Mouse (Mus musculus): ENCODE data around the gene Pik3r5. TPM values are rescaled to one million over a fixed set of nuclear protein-coding genes. Genes with fewer than 3 reads are reported as not detected.

Gene Pik3r5
- total and polyA plus RNA-seq, 3 experiments, result 0.02 to 0.49 TPM; not detected in 1

DNA sequence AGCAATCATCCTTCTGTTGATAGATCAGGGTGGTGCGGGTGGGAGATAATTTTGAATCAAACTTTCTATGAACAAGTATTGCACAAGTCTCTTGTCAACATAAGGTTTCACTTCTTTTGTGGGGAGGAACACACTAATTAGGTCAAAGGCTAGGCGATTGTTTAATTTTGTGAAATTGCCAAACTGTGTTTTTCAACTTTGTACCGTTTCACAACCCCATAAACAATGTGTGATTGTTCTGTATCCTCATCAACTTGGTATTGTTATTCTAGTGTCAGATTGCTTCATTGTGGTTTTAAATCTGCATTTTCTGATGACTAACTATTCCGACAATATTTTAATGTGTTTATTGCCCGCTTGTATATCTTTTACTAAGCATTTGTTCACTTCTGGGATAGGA, 27.6 kb downstream of the Pik3r5 start:
- Histone ChIP-seq H3K4me3 (ENCODE audit: low read depth, low read length) (no peak overlapping the region), H3K36me3 (replicated peaks) (no peaks in the 10 kb centered on the region), H3K9me3 (replicated peaks) (no peaks in the 10 kb centered on the region), H3K27me3 (ENCODE audit: insufficient read depth, low read length) (no peaks in the 10 kb centered on the region), H3K4me1 (ENCODE audit: insufficient read depth, low read depth, low read length) (no peaks in the 10 kb centered on the region)
- ATAC-seq (ENCODE audit: extremely low read depth, insufficient number of reproducible peaks, low FRiP score, poor library complexity, severe bottlenecking), result no peak
- TF ChIP-seq GATA2 (IDR thresholded peaks at IDR 0.05; ENCODE audit: borderline replicate concordance, low read depth, low read length) (no peak), TAL1 (conservative IDR thresholded peaks at IDR 0.05; ENCODE audit: low read depth, low read length) (no peak), POLR2AphosphoS5 (IDR thresholded peaks at IDR 0.05; ENCODE audit: insufficient replicate concordance, low read depth, low read length) (no peak), CTCF (IDR thresholded peaks at IDR 0.05; ENCODE audit: low read depth, low read length) (no peak), GATA1 (IDR thresholded peaks at IDR 0.05; ENCODE audit: borderline replicate concordance, low read length) (no peak)
- DNase-seq (ENCODE audit: low spot score), result no peak

DNA sequence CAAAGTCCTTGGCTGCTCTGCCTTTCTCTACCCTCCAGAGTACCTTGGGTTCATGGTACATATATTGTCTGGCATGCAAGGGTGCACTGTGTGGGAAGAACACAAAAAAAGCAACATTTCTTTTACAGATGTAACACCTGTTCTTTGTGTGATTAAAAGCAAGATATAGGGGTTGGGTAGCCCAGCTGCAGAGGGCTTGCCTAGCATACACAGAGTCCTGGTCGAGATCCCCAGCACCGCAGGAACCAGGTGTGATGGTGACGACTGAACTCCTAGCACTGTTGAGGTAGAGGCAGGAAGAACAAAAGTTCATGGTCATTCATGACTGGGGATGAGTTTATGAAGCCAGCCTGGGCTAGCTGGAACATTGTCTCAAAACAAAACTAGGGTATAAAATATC, 30.8 kb downstream of the Pik3r5 start:
- Histone ChIP-seq H3K4me3 (ENCODE audit: low read depth, low read length) (no peak overlapping the region), H3K9me3 (replicated peaks) (no peaks in the 10 kb centered on the region), H3K36me3 (replicated peaks) (no peaks in the 10 kb centered on the region), H3K4me1 (ENCODE audit: insufficient read depth, low read depth, low read length) (no peaks in the 10 kb centered on the region), H3K27me3 (ENCODE audit: insufficient read depth, low read length) (no peaks in the 10 kb centered on the region)
- no peak for TF ChIP-seq GATA2 (IDR thresholded peaks at IDR 0.05; ENCODE audit: borderline replicate concordance, low read depth, low read length)
- no peak for TF ChIP-seq GATA1 (IDR thresholded peaks at IDR 0.05; ENCODE audit: borderline replicate concordance, low read length)
- no peak for TF ChIP-seq TAL1 (conservative IDR thresholded peaks at IDR 0.05; ENCODE audit: low read depth, low read length)
- no peak for TF ChIP-seq CTCF (IDR thresholded peaks at IDR 0.05; ENCODE audit: low read depth, low read length)
- TF ChIP-seq POLR2AphosphoS5 (IDR thresholded peaks at IDR 0.05; ENCODE audit: insufficient replicate concordance, low read depth, low read length), result no peak
- no peak for ATAC-seq (ENCODE audit: extremely low read depth, insufficient number of reproducible peaks, low FRiP score, poor library complexity, severe bottlenecking)
- no peak for DNase-seq (ENCODE audit: low spot score)

DNA sequence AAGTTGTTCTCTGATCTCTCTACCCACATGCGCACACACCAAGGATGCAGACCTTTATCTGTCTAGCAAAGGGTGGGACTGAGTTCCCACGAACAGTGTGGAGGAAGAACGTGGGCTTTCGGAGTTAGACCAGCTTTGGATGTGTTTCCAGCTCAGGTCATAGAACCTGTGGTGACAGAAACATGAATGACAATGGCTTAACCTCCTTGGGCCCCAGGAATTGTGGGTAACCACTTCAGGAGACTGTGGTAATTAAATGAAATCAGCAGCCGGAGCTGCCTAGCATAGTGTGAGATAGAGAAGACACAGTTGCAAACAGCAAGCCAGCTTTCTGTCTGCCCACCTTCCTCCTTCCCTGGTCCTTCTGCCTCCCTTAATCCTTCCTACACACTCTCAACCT, 32.3 kb downstream of the Pik3r5 start:
- TF ChIP-seq GATA1 (IDR thresholded peaks at IDR 0.05; ENCODE audit: borderline replicate concordance, low read length), result no peak
- TF ChIP-seq CTCF (IDR thresholded peaks at IDR 0.05; ENCODE audit: low read depth, low read length), result no peak
- TF ChIP-seq POLR2AphosphoS5 (IDR thresholded peaks at IDR 0.05; ENCODE audit: insufficient replicate concordance, low read depth, low read length), result no peak
- no peak for TF ChIP-seq GATA2 (IDR thresholded peaks at IDR 0.05; ENCODE audit: borderline replicate concordance, low read depth, low read length)
- no peak for TF ChIP-seq TAL1 (conservative IDR thresholded peaks at IDR 0.05; ENCODE audit: low read depth, low read length)
- DNase-seq (ENCODE audit: low spot score), result no peak
- H3K36me3 ChIP-seq (replicated peaks), result no peaks in the 10 kb centered on the region
- H3K27me3 ChIP-seq (ENCODE audit: insufficient read depth, low read length), result 0 out of 2 replicates have a peak, but pooled peaks cover 3% of the 10 kb centered on the region
- no peak overlapping the region for H3K4me3 ChIP-seq (ENCODE audit: low read depth, low read length)
- no peak for ATAC-seq (ENCODE audit: extremely low read depth, insufficient number of reproducible peaks, low FRiP score, poor library complexity, severe bottlenecking)
- H3K4me1 ChIP-seq (ENCODE audit: insufficient read depth, low read depth, low read length), result no peaks in the 10 kb centered on the region
- H3K9me3 ChIP-seq (replicated peaks), result no peaks in the 10 kb centered on the region

DNA sequence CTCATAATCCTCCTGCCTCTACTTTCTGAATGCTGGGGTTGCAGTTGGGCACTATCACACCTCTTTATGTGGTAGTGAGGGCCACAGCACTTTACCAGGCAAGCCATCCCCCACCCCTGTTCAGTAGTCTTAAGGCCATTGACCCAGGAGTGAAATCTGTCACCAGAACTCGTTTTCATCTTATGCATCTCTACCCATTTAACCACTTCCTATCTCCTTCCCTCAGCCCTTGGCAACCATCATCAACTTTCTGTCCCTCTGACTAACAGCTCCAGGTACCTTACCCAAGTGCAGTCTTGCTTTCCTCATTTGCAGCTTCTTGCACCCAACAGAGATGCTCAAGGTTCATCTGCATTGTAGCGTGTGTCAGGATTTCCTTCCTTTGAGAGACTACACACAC, 33.2 kb downstream of the Pik3r5 start:
- ATAC-seq (ENCODE audit: extremely low read depth, insufficient number of reproducible peaks, low FRiP score, poor library complexity, severe bottlenecking) (no peak), DNase-seq (ENCODE audit: low spot score) (no peak)
- Histone ChIP-seq H3K36me3 (replicated peaks) (no peaks in the 10 kb centered on the region), H3K4me1 (ENCODE audit: insufficient read depth, low read depth, low read length) (no peaks in the 10 kb centered on the region), H3K4me3 (ENCODE audit: low read depth, low read length) (no peak overlapping the region), H3K27me3 (ENCODE audit: insufficient read depth, low read length) (0 out of 2 replicates have a peak, but pooled peaks cover 3% of the 10 kb centered on the region), H3K9me3 (replicated peaks) (no peaks in the 10 kb centered on the region)
- TF ChIP-seq TAL1 (conservative IDR thresholded peaks at IDR 0.05; ENCODE audit: low read depth, low read length), result no peak
- no peak for TF ChIP-seq GATA1 (IDR thresholded peaks at IDR 0.05; ENCODE audit: borderline replicate concordance, low read length)
- no peak for TF ChIP-seq GATA2 (IDR thresholded peaks at IDR 0.05; ENCODE audit: borderline replicate concordance, low read depth, low read length)
- no peak for TF ChIP-seq CTCF (IDR thresholded peaks at IDR 0.05; ENCODE audit: low read depth, low read length)
- no peak for TF ChIP-seq POLR2AphosphoS5 (IDR thresholded peaks at IDR 0.05; ENCODE audit: insufficient replicate concordance, low read depth, low read length)

DNA sequence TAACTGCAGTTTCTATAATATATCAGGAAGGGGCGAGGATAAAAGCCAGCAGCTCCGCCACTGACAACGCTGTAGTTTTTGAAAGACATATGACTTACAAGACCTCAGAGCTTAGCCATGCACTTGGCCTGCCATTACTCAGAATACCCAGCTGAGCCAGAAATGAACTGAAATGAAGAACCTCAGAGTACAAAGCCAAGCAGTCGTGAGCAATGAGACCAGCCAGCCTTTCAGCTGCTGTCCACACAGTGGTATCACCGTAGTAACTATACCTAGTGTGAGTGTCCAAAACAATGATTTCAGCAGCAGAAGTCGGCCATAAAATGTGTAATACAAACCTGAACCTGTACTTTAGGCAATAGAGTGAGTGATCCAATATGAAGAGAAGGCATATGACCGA, 35.5 kb downstream of the Pik3r5 start:
- TF ChIP-seq GATA1 (IDR thresholded peaks at IDR 0.05; ENCODE audit: borderline replicate concordance, low read length) (no peak), GATA2 (IDR thresholded peaks at IDR 0.05; ENCODE audit: borderline replicate concordance, low read depth, low read length) (no peak)
- Histone ChIP-seq H3K9me3 (replicated peaks) (no peaks in the 10 kb centered on the region), H3K27me3 (ENCODE audit: insufficient read depth, low read length) (0 out of 2 replicates have a peak, but pooled peaks cover 3% of the 10 kb centered on the region), H3K36me3 (replicated peaks) (no peaks in the 10 kb centered on the region), H3K4me3 (ENCODE audit: low read depth, low read length) (no peak overlapping the region), H3K4me1 (ENCODE audit: insufficient read depth, low read depth, low read length) (no peaks in the 10 kb centered on the region)
- no peak for DNase-seq (ENCODE audit: low spot score)
- ATAC-seq (ENCODE audit: extremely low read depth, insufficient number of reproducible peaks, low FRiP score, poor library complexity, severe bottlenecking), result no peak

DNA sequence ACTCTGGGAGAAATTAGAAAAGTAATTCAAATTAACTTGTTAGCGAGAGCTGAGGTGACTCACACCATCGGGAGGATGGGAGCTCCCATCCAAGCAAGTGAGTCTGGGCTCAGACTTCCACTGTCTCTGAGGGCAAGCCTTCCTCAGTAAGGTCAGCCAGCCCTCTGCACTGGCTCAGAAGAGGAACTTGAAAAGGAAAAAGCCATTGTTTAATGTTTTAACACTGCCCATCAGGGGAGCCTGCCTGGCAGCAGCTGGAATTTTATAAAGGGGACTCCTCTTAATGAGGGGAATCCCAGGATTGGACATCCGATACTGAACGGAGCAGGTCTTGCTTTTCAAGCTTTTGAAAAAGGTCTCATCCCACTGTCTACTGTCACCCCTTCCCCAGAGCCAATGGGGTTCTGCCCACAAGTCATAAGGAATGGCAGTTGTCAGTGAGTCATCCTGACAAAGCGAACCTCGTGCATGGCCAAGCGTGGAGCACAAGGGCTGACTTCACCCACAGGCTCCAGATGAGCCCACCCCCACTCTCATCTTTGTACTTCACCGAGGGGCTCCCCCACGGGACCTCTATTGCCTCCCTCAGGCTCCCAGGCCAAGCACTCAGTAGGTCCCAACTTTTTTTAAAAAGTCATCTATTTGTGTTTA, 36.2 kb downstream of the Pik3r5 start:
- Histone ChIP-seq H3K9me3 (replicated peaks) (no peaks in the 10 kb centered on the region), H3K4me3 (ENCODE audit: low read depth, low read length) (no peak overlapping the region), H3K36me3 (replicated peaks) (no peaks in the 10 kb centered on the region), H3K27me3 (ENCODE audit: insufficient read depth, low read length) (peaks cover 4% of the 10 kb centered on the region; the same call in 1 of the 2 replicates), H3K4me1 (ENCODE audit: insufficient read depth, low read depth, low read length) (no peaks in the 10 kb centered on the region)
- DNase-seq (ENCODE audit: low spot score) (no peak), ATAC-seq (ENCODE audit: extremely low read depth, insufficient number of reproducible peaks, low FRiP score, poor library complexity, severe bottlenecking) (no peak)
- TF ChIP-seq GATA2 (IDR thresholded peaks at IDR 0.05; ENCODE audit: borderline replicate concordance, low read depth, low read length) (no peak), CTCF (IDR thresholded peaks at IDR 0.05; ENCODE audit: low read depth, low read length) (no peak), TAL1 (conservative IDR thresholded peaks at IDR 0.05; ENCODE audit: low read depth, low read length) (no peak), GATA1 (IDR thresholded peaks at IDR 0.05; ENCODE audit: borderline replicate concordance, low read length) (no peak), POLR2AphosphoS5 (IDR thresholded peaks at IDR 0.05; ENCODE audit: insufficient replicate concordance, low read depth, low read length) (no peak)

Measured in G1E (cell line).